Mouse (Mus musculus): ENCODE measurements around the gene Svs3b. TPM values are rescaled to one million over a fixed set of nuclear protein-coding genes. Genes with fewer than 3 reads are reported as not detected.
"Not testable (repeated sequence)": the region's sequence is repeated elsewhere in the genome, so short reads cannot be mapped to it uniquely, and the experiment has no call there.

Svs3b gene
- not detected in 2 replicates for total RNA-seq (2012; rRNA removed)
- not detected in 2 replicates for total RNA-seq (2014; rRNA removed)
- polyA plus RNA-seq (2012; ENCODE audit: insufficient read length, low read depth), result not detected in 2 replicates

GRCm38 (mm10) chr2:164256540-164256939 lies at the start of gene Svs3b:
Gene Svs3b (minus strand): TSS chr2:164256640.
- H3K27ac ChIP-seq (ENCODE audit: insufficient read depth, low read depth); H3K9ac ChIP-seq (ENCODE audit: insufficient read depth, low read depth); DNase-seq (ENCODE audit: extremely low read depth); H3K36me3 ChIP-seq (replicated peaks in 1 of 2; ENCODE audit: control insufficient read depth in 1 of 2, insufficient read depth in 1 of 2, low read length in 1 of 2); H3K79me2 ChIP-seq (replicated peaks; ENCODE audit: control insufficient read depth, extremely low read depth, insufficient read depth, poor library complexity, severe bottlenecking); H3K4me2 ChIP-seq (ENCODE audit: insufficient read depth, low read depth, poor library complexity, severe bottlenecking); dilution Hi-C loops (cut with MboI; ENCODE audit: extremely low pct_ligation_motif_present, extremely low pct_unique_long_range_greater_than_20kb, low sequenced_read_pairs); H3K9me3 ChIP-seq (replicated peaks; ENCODE audit: low read length); H3K27me3 ChIP-seq (replicated peaks); in situ Hi-C loops (cut with MboI; ENCODE audit: low pct_ligation_motif_present, low pct_unique_long_range_greater_than_20kb, low sequenced_read_pairs); H3K4me1 ChIP-seq (ENCODE audit: control insufficient read depth in 1 of 2, insufficient read depth in 2 of 2); H3K4me3 ChIP-seq (replicated peaks in 1 of 3; ENCODE audit: low read depth in 2 of 3, low read length in 2 of 3, poor library complexity in 1 of 3): not testable (repeated sequence)

- H3K36me3 ChIP-seq (replicated peaks in 1 of 2; ENCODE audit: control insufficient read depth in 1 of 2, insufficient read depth in 1 of 2, low read length in 1 of 2); H3K4me3 ChIP-seq (replicated peaks in 1 of 3; ENCODE audit: low read depth in 2 of 3, low read length in 2 of 3, poor library complexity in 1 of 3); dilution Hi-C loops (cut with MboI; ENCODE audit: extremely low pct_ligation_motif_present, extremely low pct_unique_long_range_greater_than_20kb, low sequenced_read_pairs); H3K9me3 ChIP-seq (replicated peaks; ENCODE audit: low read length); in situ Hi-C loops (cut with MboI; ENCODE audit: low pct_ligation_motif_present, low pct_unique_long_range_greater_than_20kb, low sequenced_read_pairs); H3K4me1 ChIP-seq (ENCODE audit: control insufficient read depth in 1 of 2, insufficient read depth in 2 of 2); H3K27me3 ChIP-seq (replicated peaks); DNase-seq (ENCODE audit: extremely low read depth); H3K79me2 ChIP-seq (replicated peaks; ENCODE audit: control insufficient read depth, extremely low read depth, insufficient read depth, poor library complexity, severe bottlenecking); H3K9ac ChIP-seq (ENCODE audit: insufficient read depth, low read depth); H3K27ac ChIP-seq (ENCODE audit: insufficient read depth, low read depth); H3K4me2 ChIP-seq (ENCODE audit: insufficient read depth, low read depth, poor library complexity, severe bottlenecking): not testable (repeated sequence)
These were observed 32.5 kb upstream of the Svs3b start, which contains the start of gene Svs3a for GRCm38 (mm10) chr2:164288968-164289367. Gene Svs3a (plus strand): TSS chr2:164289268.

- TF ChIP-seq ZKSCAN1 (IDR thresholded peaks at IDR 0.05; ENCODE audit: borderline replicate concordance, low read depth, low read length), result no peak
- no peak for TF ChIP-seq SIN3A (IDR thresholded peaks at IDR 0.05; ENCODE audit: low read length)
- no peak for TF ChIP-seq TCF12 (IDR thresholded peaks at IDR 0.05; ENCODE audit: low read depth, low read length)
- Histone ChIP-seq H3K36me3 (replicated peaks in 1 of 2; ENCODE audit: control insufficient read depth in 1 of 2, insufficient read depth in 1 of 2, low read length in 1 of 2) (no peaks in the 10 kb centered on the region), H3K4me2 (ENCODE audit: insufficient read depth, low read depth, poor library complexity, severe bottlenecking) (no peak within 1 kb of the TSS), H3K9me3 (replicated peaks; ENCODE audit: low read length) (no peaks in the 10 kb centered on the region), H3K27me3 (replicated peaks) (no peaks in the 10 kb centered on the region), H3K9ac (ENCODE audit: insufficient read depth, low read depth) (no peak within 1 kb of the TSS), H3K4me3 (replicated peaks in 1 of 3; ENCODE audit: low read depth in 2 of 3, low read length in 2 of 3, poor library complexity in 1 of 3) (no peak within 1 kb of the TSS), H3K79me2 (replicated peaks; ENCODE audit: control insufficient read depth, extremely low read depth, insufficient read depth, poor library complexity, severe bottlenecking) (no peaks in the 10 kb centered on the region), H3K27ac (ENCODE audit: insufficient read depth, low read depth) (no peak within 1 kb of the TSS), H3K4me1 (ENCODE audit: control insufficient read depth in 1 of 2, insufficient read depth in 2 of 2) (no peaks in the 10 kb centered on the region)
- in situ Hi-C loops (cut with MboI; ENCODE audit: low pct_ligation_motif_present, low pct_unique_long_range_greater_than_20kb, low sequenced_read_pairs), result no loop called here
- no peak for DNase-seq (ENCODE audit: extremely low read depth)
- dilution Hi-C loops (cut with MboI; ENCODE audit: extremely low pct_ligation_motif_present, extremely low pct_unique_long_range_greater_than_20kb, low sequenced_read_pairs), result no loop called here
These were observed 21.9 kb upstream of the Svs3b start, which contains the start of gene Svs4 for GRCm38 (mm10) chr2:164278359-164278758. Gene Svs4 (minus strand): TSS chr2:164278459.

GRCm38 (mm10) chr2:164238366-164238765 lies 18.1 kb downstream of the Svs3b start, which contains the start of gene Svs2:
Gene Svs2 (minus strand): TSS chr2:164238466.
- in situ Hi-C loops (cut with MboI; ENCODE audit: low pct_ligation_motif_present, low pct_unique_long_range_greater_than_20kb, low sequenced_read_pairs) (no loop called here), dilution Hi-C loops (cut with MboI; ENCODE audit: extremely low pct_ligation_motif_present, extremely low pct_unique_long_range_greater_than_20kb, low sequenced_read_pairs) (no loop called here)
- Histone ChIP-seq H3K4me1 (ENCODE audit: control insufficient read depth in 1 of 2, insufficient read depth in 2 of 2) (0 out of 4 replicates have a peak, but pooled peaks cover 0 to 2% of the 10 kb centered on the region in 2 experiments), H3K36me3 (replicated peaks in 1 of 2; ENCODE audit: control insufficient read depth in 1 of 2, insufficient read depth in 1 of 2, low read length in 1 of 2) (no peaks in the 10 kb centered on the region), H3K27me3 (replicated peaks) (no peaks in the 10 kb centered on the region), H3K4me2 (ENCODE audit: insufficient read depth, low read depth, poor library complexity, severe bottlenecking) (no peak within 1 kb of the TSS), H3K9me3 (replicated peaks; ENCODE audit: low read length) (no peaks in the 10 kb centered on the region), H3K4me3 (replicated peaks in 1 of 3; ENCODE audit: low read depth in 2 of 3, low read length in 2 of 3, poor library complexity in 1 of 3) (no peak within 1 kb of the TSS), H3K79me2 (replicated peaks; ENCODE audit: control insufficient read depth, extremely low read depth, insufficient read depth, poor library complexity, severe bottlenecking) (no peaks in the 10 kb centered on the region), H3K27ac (ENCODE audit: insufficient read depth, low read depth) (no peak within 1 kb of the TSS), H3K9ac (ENCODE audit: insufficient read depth, low read depth) (no peak within 1 kb of the TSS)
- no peak for TF ChIP-seq MYC (IDR thresholded peaks at IDR 0.05; ENCODE audit: low read depth, low read length)
- no peak for DNase-seq (ENCODE audit: extremely low read depth)

Data from CH12.LX (cell line).